Mouse (Mus musculus) layer of hippocampus, adult 9-10 months (tissue): ENCODE measurements around the gene Xpnpep1.

Source experiments
- DNase-seq: peaks from one replicate; pipeline ENCODE4 v3.0.0; 2022; ENCODE audit warnings: low spot score

The Xpnpep1 gene

GRCm38 (mm10) chr19:53030279-53030678, 9.7 kb downstream of the Xpnpep1 start:
- DNase-seq: no peak

- no peak for DNase-seq
These were observed 10.3 kb downstream of the Xpnpep1 start for GRCm38 (mm10) chr19:53029686-53030085.

GRCm38 (mm10) chr19:53029045-53029444, 11.0 kb downstream of the Xpnpep1 start:
- DNase-seq: no peak

- no peak for DNase-seq
These were observed 11.8 kb downstream of the Xpnpep1 start for GRCm38 (mm10) chr19:53028216-53028615.

GRCm38 (mm10) chr19:53023189-53023588, 16.8 kb downstream of the Xpnpep1 start:
- no peak for DNase-seq

- no peak for DNase-seq
These were observed 17.9 kb downstream of the Xpnpep1 start for GRCm38 (mm10) chr19:53022037-53022614.

- no peak for DNase-seq
These were observed 18.5 kb downstream of the Xpnpep1 start for GRCm38 (mm10) chr19:53021537-53021936.

- DNase-seq: no peak
These were observed 20.1 kb downstream of the Xpnpep1 start for GRCm38 (mm10) chr19:53019716-53020463.

- DNase-seq: no peak
These were observed 22.1 kb downstream of the Xpnpep1 start for GRCm38 (mm10) chr19:53017954-53018353.

- DNase-seq: no peak
These were observed 22.8 kb downstream of the Xpnpep1 start for GRCm38 (mm10) chr19:53017248-53017647.

- no peak for DNase-seq
These were observed 24.9 kb downstream of the Xpnpep1 start for GRCm38 (mm10) chr19:53014910-53015710.

- DNase-seq: no peak
These were observed 26.3 kb downstream of the Xpnpep1 start for GRCm38 (mm10) chr19:53013744-53014143.

GRCm38 (mm10) chr19:53013341-53013740, 26.7 kb downstream of the Xpnpep1 start:
- DNase-seq: no peak

GRCm38 (mm10) chr19:53010941-53011340, 29.1 kb downstream of the Xpnpep1 start:
- DNase-seq: no peak

- DNase-seq: no peak
These were observed 31.1 kb downstream of the Xpnpep1 start for GRCm38 (mm10) chr19:53008921-53009320.

GRCm38 (mm10) chr19:53008020-53008705, 31.9 kb downstream of the Xpnpep1 start:
- DNase-seq: peak; percentile 63

- no peak for DNase-seq
These were observed 34.0 kb downstream of the Xpnpep1 start for GRCm38 (mm10) chr19:53005978-53006377.

GRCm38 (mm10) chr19:53003554-53004365, 36.3 kb downstream of the Xpnpep1 start:
- DNase-seq: no peak

- DNase-seq: no peak
These were observed 37.6 kb downstream of the Xpnpep1 start for GRCm38 (mm10) chr19:53002166-53003095.

GRCm38 (mm10) chr19:52992880-52993440, 47.1 kb downstream of the Xpnpep1 start:
- peak; percentile 56 for DNase-seq
